Comparison of ENCODE assay signal across 7 mouse cellular contexts in genomic region chr17:35515911-35516640, GRCm38 (mm10). TPM values are rescaled to one million over a fixed set of nuclear protein-coding genes. Genes with fewer than 3 reads are reported as not detected.
DNase-seq lines count a peak whose midpoint lies in the region; ATAC-seq lines count a peak whose summit lies in the region.

No protein-coding gene starts in this region.

- peak; percentile 44; the same call in 1 of the 2 replicates for ATAC-seq in hindbrain, embryonic 13.5 days (ENCODE audit: low FRiP score)
- no peak; the same call in none of the 2 replicates for ATAC-seq in liver, embryonic 11.5 days (replicated peaks; ENCODE audit: low FRiP score)
- ATAC-seq in neural tube, embryonic 12.5 days (ENCODE audit: low FRiP score, low read depth): peak; percentile 45

- H3K4me1 ChIP-seq in hindbrain, embryonic 13.5 days (replicated peaks): peaks cover 38% of the 10 kb centered on the region
- peaks cover 10% of the 10 kb centered on the region for H3K4me1 ChIP-seq in liver, embryonic 11.5 days (replicated peaks; ENCODE audit: control insufficient read depth, insufficient read depth, low read length)
- H3K4me1 ChIP-seq in neural tube, embryonic 12.5 days: peaks cover 36% of the 10 kb centered on the region

- peak overlapping the region; percentile 84 for H3K4me2 ChIP-seq in hindbrain, embryonic 13.5 days
- peak overlapping the region; percentile 93 for H3K4me2 ChIP-seq in liver, embryonic 11.5 days
- peak overlapping the region; percentile 89 for H3K4me2 ChIP-seq in neural tube, embryonic 12.5 days (replicated peaks)

- WGBS in hindbrain, embryonic 13.5 days: 5% methylated on average over 25 of the region's 25 CpGs
- 10% methylated on average over 25 of the region's 25 CpGs for WGBS in liver, embryonic 11.5 days
- WGBS in neural tube, embryonic 12.5 days: 7% methylated on average over 25 of the region's 25 CpGs

- H3K27ac ChIP-seq in hindbrain, embryonic 13.5 days: no peak overlapping the region
- peak overlapping the region; percentile 11; the same call in 1 of the 2 replicates for H3K27ac ChIP-seq in liver, embryonic 11.5 days (ENCODE audit: low read depth, low read length)
- no peak overlapping the region for H3K27ac ChIP-seq in neural tube, embryonic 12.5 days

- H3K9ac ChIP-seq in hindbrain, embryonic 13.5 days: peak overlapping the region; percentile 71
- H3K9ac ChIP-seq in liver, embryonic 11.5 days (ENCODE audit: low read depth, low read length): peak overlapping the region; percentile 64
- peak overlapping the region; percentile 54 for H3K9ac ChIP-seq in neural tube, embryonic 12.5 days

- no peaks in the 10 kb centered on the region for H3K36me3 ChIP-seq in hindbrain, embryonic 13.5 days
- H3K36me3 ChIP-seq in liver, embryonic 11.5 days (ENCODE audit: control insufficient read depth, insufficient read depth, low read length): no peaks in the 10 kb centered on the region
- no peaks in the 10 kb centered on the region for H3K36me3 ChIP-seq in neural tube, embryonic 12.5 days

- DNase-seq in right cerebral cortex, postnatal 14 days: peak; percentile 41
- DNase-seq in right cerebral cortex, postnatal 25 days: no peak
- DNase-seq in embryo, embryonic 11 days: peak; percentile 72
- peak; percentile 64 for DNase-seq in liver, embryonic 11.5 days (ENCODE audit: low spot score)
- DNase-seq in gastrocnemius, postnatal 10 days: no peak

- peak overlapping the region; percentile 56 for H3K4me3 ChIP-seq in hindbrain, embryonic 13.5 days
- peak overlapping the region; percentile 71 for H3K4me3 ChIP-seq in liver, embryonic 11.5 days (ENCODE audit: low read depth, low read length)
- H3K4me3 ChIP-seq in neural tube, embryonic 12.5 days: peak overlapping the region; percentile 51

- H3K27me3 ChIP-seq in hindbrain, embryonic 13.5 days: peaks cover 14% of the 10 kb centered on the region; the same call in 1 of the 2 replicates
- no peaks in the 10 kb centered on the region for H3K27me3 ChIP-seq in liver, embryonic 11.5 days (replicated peaks; ENCODE audit: control insufficient read depth, insufficient read depth, low read length)
- H3K27me3 ChIP-seq in neural tube, embryonic 12.5 days (replicated peaks): no peaks in the 10 kb centered on the region

- H3K9me3 ChIP-seq in hindbrain, embryonic 13.5 days: no peaks in the 10 kb centered on the region
- H3K9me3 ChIP-seq in liver, embryonic 11.5 days (ENCODE audit: control insufficient read depth, low read length): no peaks in the 10 kb centered on the region
- H3K9me3 ChIP-seq in neural tube, embryonic 12.5 days: no peaks in the 10 kb centered on the region

RNA-seq across cellular contexts. Expression of gene Tcf19, which starts 0.5 kb away (rescaled TPM):
- polyA plus RNA-seq in hindbrain, embryonic 13.5 days (2015; fragmentation: Nextera tagmentation; extraction: Ambion mirVana): 14.9 and 15.4 TPM in 2 replicates
- 37.3 and 41.2 TPM in 2 replicates for polyA plus RNA-seq in liver, embryonic 11.5 days (2014; fragmentation: Nextera tagmentation; extraction: Ambion mirVana)
- 34.1 and 35.1 TPM in 2 replicates for polyA plus RNA-seq in neural tube, embryonic 12.5 days (2016; fragmentation: Nextera tagmentation; extraction: Ambion mirVana)
- 10 to 100 TPM; 11.6 to 13.6 TPM for total RNA-seq in gastrocnemius, postnatal 10 days (2021)

RNA-seq across cellular contexts. Expression of gene Cchcr1, which starts 0.8 kb away (rescaled TPM):
- polyA plus RNA-seq in hindbrain, embryonic 13.5 days (2015; fragmentation: Nextera tagmentation; extraction: Ambion mirVana): 6.3 and 7.6 TPM in 2 replicates
- polyA plus RNA-seq in liver, embryonic 11.5 days (2014; fragmentation: Nextera tagmentation; extraction: Ambion mirVana): 13.4 and 14.2 TPM in 2 replicates
- 12.9 and 13.1 TPM in 2 replicates for polyA plus RNA-seq in neural tube, embryonic 12.5 days (2016; fragmentation: Nextera tagmentation; extraction: Ambion mirVana)
- total RNA-seq in gastrocnemius, postnatal 10 days (2021): 1 to 10 TPM; 5.0 to 6.8 TPM

RNA-seq across cellular contexts. Expression of gene Pou5f1, which starts 10.3 kb away (rescaled TPM):
- not detected in 2 replicates for polyA plus RNA-seq in hindbrain, embryonic 13.5 days (2015; fragmentation: Nextera tagmentation; extraction: Ambion mirVana)
- not detected in 2 replicates for polyA plus RNA-seq in liver, embryonic 11.5 days (2014; fragmentation: Nextera tagmentation; extraction: Ambion mirVana)
- polyA plus RNA-seq in neural tube, embryonic 12.5 days (2016; fragmentation: Nextera tagmentation; extraction: Ambion mirVana): not detected in 2 replicates
- not detected for total RNA-seq in gastrocnemius, postnatal 10 days (2021)

RNA-seq across cellular contexts. Expression of gene Psors1c2, which starts 16.9 kb away (rescaled TPM):
- 0.68 and 1.4 TPM in 2 replicates for polyA plus RNA-seq in hindbrain, embryonic 13.5 days (2015; fragmentation: Nextera tagmentation; extraction: Ambion mirVana)
- polyA plus RNA-seq in liver, embryonic 11.5 days (2014; fragmentation: Nextera tagmentation; extraction: Ambion mirVana): 0.69 TPM in 1 of 2 replicates, not detected in the other
- polyA plus RNA-seq in neural tube, embryonic 12.5 days (2016; fragmentation: Nextera tagmentation; extraction: Ambion mirVana): 0.91 and 1.4 TPM in 2 replicates
- not detected for total RNA-seq in gastrocnemius, postnatal 10 days (2021)

RNA-seq across cellular contexts. Expression of gene Cdsn, which starts 35.9 kb away (rescaled TPM):
- 0.12 and 0.14 TPM in 2 replicates for polyA plus RNA-seq in hindbrain, embryonic 13.5 days (2015; fragmentation: Nextera tagmentation; extraction: Ambion mirVana)
- polyA plus RNA-seq in liver, embryonic 11.5 days (2014; fragmentation: Nextera tagmentation; extraction: Ambion mirVana): 0.17 TPM in 1 of 2 replicates, not detected in the other
- polyA plus RNA-seq in neural tube, embryonic 12.5 days (2016; fragmentation: Nextera tagmentation; extraction: Ambion mirVana): not detected in 2 replicates
- total RNA-seq in gastrocnemius, postnatal 10 days (2021): under 1 TPM; 0.14 to 0.19 TPM

Comparison
In these comparisons a context has a peak if more than half of its experiments do, and no peak if none do; other contexts are left out.
1. DNase-seq: peak in right cerebral cortex, postnatal 14 days (single experiment), embryo, embryonic 11 days (single experiment) and liver, embryonic 11.5 days (single experiment); none in right cerebral cortex, postnatal 25 days (single experiment) and gastrocnemius, postnatal 10 days (single experiment).
2. Peak in every context shown above with its lines, with median percentiles within 50 percentile points of each other: H3K4me2 ChIP-seq, H3K4me3 ChIP-seq and H3K9ac ChIP-seq.